Mouse (Mus musculus): ENCODE results near the gene Abhd13. TPM values are rescaled to one million over a fixed set of nuclear protein-coding genes. Genes with fewer than 3 reads are reported as not detected.

The Abhd13 gene
- total RNA-seq (2021): 10 to 100 TPM; 16.4 to 16.6 TPM
- long read RNA-seq, experiment 1, full-length matches to known transcripts: 20 of 20 reads
- long read RNA-seq, experiment 1, partial matches to known transcripts: 0 of 20 reads
- long read RNA-seq, experiment 1, other reads (novel, unspliced or antisense): 0 of 20 reads
- long read RNA-seq, experiment 2, full-length matches to known transcripts: 17 of 17 reads
- long read RNA-seq, experiment 2, partial matches to known transcripts: 0 of 17 reads
- long read RNA-seq, experiment 2, other reads (novel, unspliced or antisense): 0 of 17 reads

DNA sequence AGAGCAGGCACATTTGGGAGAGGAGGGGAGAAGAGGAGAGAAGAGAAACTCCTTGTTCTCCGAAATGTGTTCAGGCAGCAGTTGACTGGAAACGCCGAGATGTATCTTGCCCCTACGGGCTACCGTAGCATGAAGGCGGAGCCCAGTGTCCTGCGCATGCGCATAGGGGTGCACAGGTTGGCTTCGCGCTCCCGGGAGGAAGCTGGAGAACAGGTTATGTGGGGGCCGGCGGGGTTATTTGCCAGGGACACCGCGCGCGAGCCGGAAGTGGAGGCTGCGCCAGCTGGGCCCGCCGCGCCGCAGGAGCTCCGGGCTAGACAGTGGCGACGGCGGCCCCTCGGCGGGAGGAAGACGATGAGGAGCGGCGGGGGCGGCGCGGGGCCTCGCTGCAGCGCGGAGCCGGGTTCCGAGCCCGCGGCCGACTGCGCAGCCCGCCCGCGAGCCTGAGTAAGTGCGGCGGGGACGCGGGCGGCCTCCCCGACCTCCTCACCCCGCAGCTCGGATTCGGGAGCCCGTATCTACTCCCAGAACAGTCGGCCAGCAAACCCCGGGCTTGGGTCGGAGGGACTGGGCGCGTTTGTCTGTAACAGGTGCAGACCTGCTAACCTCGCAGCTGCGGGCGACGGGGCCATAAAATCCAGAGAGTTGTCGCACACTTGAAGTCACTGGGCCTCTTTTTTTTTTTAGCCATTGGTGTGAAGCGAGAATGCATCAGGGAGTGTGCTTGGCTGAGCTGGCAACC is at the start of gene Abhd13, which contains the start of gene Lig4:
Abhd13 (plus strand) TSS at position 135 of the 742 bp plus-strand sequence.
Lig4 (minus strand) TSS at position 114 of the 742 bp plus-strand sequence.
- peak; percentile 98 to 99 for DNase-seq
- intact Hi-C loops (cut with DNase I): loop anchor here (5.0 kb wide), 2 partner anchors 255 to 325 kb away; no protein-coding TSS in a partner anchor

DNA sequence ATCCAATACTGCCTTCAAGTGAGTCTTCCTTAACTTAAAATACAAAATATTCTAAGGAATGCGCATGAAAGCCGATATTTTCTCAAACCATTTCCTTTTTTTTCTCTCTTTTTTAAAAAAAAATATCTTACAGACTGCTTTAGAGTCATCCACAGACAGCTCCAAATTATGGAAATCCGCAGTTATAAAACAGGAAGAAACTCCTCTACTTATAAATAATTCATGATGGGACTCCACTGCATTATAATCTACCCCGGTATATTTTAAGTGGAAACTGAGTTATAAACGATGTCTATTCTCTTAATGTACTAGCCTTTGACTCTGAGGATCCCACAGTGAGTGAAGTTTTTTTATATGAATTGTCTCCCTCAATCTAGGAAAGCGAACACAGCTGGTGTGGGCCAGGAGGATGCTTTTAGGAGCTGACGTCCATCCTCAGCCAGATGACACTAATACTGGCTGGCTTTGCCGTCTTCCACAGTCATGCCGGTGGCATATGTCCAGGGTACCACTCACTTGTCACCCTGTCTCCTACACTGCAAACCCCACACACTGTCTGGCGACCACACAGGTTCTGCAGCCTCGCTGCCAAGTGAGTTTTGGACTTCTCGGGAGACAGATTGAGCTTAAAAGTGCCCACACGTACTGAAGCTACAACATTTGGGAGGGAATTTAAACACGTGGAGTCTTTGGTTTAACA is 47.6 kb upstream of the Abhd13 start:
- intact Hi-C loops (cut with DNase I): no loop called here
- DNase-seq: no peak

DNA sequence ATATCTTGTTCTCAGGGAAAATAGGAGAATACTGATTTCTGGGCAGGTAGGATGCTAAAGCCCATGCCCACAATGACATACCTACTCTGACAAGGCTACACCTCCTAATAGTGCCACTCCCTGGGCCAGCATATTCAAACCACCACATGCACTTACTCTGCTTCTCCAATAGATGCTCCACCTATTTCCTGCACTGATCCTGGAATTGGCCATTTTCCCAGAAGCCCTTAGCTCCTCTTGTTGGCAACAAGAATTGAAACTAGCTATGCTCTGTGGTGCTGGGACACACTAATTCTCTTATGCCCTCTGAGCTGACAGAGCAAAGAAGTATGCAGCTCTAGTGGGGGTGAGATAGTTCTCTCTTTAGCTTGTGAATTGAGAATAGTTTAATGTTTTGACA is 44.8 kb upstream of the Abhd13 start:
- intact Hi-C loops (cut with DNase I): no loop called here
- peak in 1 of 2 experiments; percentile 7 for DNase-seq

DNA sequence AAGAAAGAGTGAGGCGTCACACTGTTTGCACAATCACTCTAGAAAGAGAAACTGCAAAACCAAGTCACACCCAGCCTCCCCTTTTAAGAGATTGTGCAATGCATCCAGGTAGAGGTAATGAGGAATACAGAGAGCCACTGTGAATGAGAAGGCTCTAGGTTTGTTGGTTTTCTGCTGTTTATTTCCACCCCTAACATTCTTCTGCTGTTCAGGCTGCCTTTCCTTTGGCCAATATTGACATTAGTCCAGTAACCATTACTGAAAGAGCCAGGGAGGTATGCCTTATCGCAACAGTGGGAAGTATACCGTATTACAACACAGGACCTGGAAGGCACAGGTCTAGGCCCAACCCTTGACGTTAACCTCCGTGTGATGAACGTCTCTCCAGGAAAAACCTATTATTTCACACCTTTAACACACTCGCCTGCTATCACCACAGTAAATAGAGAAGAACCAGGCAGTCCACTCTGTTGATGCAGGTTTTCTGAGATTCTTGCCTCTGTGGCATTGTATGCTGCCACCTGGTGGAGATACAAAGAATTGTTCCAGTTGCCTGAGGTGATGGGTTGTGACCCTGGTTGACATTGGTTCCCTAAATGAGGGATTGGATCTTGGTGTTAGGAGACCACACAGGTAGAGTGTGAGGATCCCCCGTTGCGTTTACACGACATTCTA is 42.5 kb upstream of the Abhd13 start:
- intact Hi-C loops (cut with DNase I): loop anchor here (1.0 to 5.0 kb wide), 2 partner anchors 588 to 702 kb away; no protein-coding TSS in a partner anchor
- DNase-seq: peak; percentile 11 to 39

DNA sequence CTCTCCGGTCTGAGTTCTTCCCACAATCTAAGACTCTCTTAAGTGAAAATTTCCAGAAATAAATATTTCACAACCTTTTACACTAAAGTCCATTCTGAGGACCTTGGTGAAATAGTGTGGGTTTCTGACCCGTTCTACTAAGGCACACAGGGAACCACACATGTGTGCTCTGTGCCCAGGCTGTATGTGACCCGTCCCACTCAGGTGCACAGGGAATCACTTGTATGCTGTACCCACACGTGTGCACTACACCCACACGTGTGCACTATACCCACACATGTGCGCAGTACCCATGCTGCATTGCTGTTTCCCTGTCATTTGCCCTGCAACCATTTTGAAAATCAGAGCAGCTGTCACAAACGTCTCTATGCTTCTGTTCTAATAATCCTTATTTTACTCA is 41.9 kb upstream of the Abhd13 start:
- no peak for DNase-seq
- intact Hi-C loops (cut with DNase I): loop anchor here (1.0 to 5.0 kb wide), 2 partner anchors 588 to 702 kb away; no protein-coding TSS in a partner anchor

DNA sequence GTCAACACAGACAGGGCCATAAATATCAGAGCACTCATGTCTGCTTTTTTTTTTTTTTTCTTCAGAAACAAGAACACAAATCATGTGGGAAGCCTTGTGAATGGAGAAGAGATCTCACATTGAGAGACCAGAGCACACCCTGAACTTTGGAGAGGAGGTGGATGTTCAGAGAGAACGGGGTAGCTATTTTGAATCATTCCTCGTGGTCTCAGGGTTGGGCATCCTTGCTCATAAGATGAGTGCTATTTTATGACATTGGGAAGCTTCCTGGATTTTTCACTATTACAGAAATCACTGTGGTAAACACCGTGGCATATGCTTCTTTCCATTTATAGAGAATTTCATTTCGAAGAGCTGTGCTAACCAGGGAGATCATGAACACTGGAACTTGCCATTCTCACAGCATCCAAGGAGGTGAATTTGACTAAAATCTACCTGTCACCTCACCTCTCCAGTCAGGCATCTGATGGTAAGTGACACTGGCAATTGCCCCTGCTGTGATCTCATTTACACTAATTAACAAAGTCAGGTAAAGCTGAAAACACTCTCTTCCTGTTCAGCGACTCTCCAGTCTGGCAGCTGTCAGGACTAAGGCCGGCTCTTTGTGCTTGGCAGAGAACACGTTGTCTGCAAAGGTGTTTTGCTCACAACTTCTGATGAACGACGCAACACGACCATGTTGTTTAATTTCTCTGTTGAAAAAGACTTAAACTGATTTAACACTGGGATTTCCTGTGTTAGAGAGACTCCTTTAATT is 28.2 kb upstream of the Abhd13 start:
- DNase-seq: no peak
- intact Hi-C loops (cut with DNase I): no loop called here

DNA sequence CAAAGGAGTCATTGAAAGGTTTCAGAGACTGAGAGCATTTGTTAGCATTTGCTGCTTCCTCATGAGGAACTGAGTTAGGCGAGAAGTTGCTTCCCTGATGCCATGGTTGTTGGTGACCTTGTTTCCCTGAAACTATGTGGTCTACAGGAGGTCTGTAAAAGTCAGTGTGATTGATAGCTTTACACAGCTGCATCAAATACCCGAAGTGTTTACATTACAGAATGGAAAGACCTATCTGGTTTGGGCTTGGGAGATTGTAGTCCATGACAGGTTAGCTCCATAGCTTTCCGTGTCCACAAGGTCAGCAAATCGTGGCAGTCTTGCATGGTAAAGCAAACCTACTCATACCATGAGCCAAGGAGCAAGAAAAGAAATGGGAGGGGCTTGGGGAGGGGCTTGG is 19.2 kb upstream of the Abhd13 start:
- intact Hi-C loops (cut with DNase I): no loop called here
- no peak for DNase-seq

DNA sequence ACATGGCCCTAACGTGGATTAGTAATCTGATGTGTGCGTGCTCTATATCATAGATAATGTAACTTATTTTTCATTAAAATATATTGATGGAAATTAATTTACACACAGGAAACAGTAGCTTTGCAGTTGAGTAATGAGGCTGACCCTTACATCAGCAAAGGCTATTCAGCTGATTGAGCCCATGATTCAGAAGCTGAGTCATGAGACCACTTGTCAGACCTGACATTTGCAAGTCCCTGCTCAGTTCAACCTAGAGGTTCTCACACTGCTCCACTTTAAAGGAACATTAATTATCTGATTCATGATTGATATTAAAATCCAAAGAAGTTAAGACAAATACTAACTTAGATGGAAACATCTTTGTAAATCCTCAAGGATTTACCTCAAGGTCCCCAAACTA is 17.6 kb upstream of the Abhd13 start:
- no peak for DNase-seq
- intact Hi-C loops (cut with DNase I): no loop called here

DNA sequence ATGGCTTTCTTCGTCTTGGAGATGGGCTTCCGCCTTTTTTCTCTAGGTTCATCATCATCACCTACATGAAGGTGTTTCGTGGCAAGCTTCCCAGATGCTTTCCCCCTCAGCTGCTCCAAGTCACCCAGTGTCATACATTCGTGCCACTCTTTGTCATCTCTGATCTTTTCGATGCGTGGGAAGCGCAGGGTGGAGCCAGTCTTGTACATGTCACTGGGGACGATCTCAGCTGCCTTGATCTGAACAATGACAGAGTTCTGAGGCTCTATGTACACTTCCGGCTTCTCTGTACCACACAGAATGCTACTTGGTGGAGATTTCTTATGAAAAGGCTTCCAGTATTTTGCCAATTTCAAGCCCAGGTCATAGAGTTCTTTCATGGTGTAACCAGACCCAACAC is 5.6 kb upstream of the Abhd13 start:
- intact Hi-C loops (cut with DNase I): no loop called here
- DNase-seq: no peak

DNA sequence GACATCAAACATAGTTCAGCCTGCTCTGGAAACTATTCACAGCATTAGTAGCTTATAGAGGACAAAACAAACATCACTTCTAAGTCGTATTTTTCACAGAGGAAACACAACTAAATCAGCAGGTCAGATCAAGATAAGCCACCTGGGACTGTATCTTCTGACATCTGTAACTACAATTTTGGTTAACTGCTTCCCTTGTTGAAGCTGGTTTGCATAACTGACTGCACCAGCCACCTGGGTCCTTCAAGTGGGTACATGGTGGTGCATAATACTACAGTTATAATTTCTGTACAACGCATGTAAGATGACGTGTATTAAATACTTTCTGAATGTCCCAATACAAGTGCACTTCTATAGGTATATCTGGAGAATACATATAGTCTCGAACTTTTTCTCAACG is 2.2 kb upstream of the Abhd13 start:
- intact Hi-C loops (cut with DNase I): loop anchor here (5.0 kb wide), 2 partner anchors 257 to 327 kb away; no protein-coding TSS in a partner anchor
- no peak for DNase-seq

DNA sequence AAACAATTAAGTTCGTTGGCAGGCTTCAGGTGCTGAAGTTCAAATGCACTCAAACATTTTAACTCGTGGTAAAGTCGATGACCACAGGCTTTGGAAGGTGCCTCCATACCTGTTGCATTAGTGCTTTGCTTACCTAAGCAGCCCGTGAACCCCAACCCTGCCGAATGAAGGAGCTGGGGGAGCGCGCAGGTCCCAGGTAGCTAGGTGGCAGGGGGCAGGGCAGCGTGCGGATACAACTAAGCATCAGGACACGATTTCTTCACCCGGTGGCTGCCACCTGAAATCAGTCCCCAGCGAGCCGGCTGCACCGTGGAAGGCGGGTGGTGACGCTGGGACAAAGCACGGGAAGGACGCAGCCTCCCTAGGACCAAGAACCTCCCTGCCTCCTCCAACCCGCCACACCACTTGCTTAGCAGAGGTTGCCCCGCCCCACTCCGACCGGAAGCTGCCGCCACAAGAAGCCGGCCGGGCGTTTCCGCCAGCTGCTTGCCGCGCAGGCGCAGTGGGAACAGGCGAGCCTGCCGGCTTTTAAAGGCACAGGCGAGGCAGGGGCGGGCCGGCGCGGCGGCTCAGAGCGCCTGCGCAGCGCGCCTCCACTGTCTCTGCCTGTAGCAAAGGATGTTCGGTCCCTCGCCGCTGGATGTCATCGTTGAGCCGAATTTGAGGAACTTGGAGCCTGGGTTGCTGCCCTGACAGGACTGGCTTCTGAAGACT is 1.5 kb upstream of the Abhd13 start:
- DNase-seq: peak; percentile 98 to 99
- intact Hi-C loops (cut with DNase I): loop anchor here (1.0 to 5.0 kb wide), 3 partner anchors 256 to 426 kb away; no protein-coding TSS in a partner anchor

DNA sequence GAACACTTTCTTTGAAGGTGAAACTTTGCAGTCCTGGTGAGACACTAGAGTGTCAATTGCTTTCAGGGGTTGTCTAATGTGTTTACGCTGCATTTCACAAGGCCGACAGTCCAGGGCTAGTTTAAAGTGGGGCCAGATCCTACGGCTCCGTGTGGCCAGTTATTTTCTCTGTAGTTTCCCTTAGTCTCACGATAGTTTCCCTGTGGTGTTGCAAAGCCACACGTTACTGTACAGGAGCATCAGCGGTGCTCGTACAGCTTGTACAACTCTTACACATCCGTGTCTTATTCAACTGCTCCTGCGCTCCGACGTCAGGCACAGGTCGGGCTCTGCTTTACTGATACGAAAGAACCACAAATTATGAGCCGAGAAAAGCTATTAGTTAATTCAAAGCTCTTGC is 491 bp upstream of the Abhd13 start:
- intact Hi-C loops (cut with DNase I): loop anchor here (5.0 kb wide), 2 partner anchors 255 to 325 kb away; no protein-coding TSS in a partner anchor

DNA sequence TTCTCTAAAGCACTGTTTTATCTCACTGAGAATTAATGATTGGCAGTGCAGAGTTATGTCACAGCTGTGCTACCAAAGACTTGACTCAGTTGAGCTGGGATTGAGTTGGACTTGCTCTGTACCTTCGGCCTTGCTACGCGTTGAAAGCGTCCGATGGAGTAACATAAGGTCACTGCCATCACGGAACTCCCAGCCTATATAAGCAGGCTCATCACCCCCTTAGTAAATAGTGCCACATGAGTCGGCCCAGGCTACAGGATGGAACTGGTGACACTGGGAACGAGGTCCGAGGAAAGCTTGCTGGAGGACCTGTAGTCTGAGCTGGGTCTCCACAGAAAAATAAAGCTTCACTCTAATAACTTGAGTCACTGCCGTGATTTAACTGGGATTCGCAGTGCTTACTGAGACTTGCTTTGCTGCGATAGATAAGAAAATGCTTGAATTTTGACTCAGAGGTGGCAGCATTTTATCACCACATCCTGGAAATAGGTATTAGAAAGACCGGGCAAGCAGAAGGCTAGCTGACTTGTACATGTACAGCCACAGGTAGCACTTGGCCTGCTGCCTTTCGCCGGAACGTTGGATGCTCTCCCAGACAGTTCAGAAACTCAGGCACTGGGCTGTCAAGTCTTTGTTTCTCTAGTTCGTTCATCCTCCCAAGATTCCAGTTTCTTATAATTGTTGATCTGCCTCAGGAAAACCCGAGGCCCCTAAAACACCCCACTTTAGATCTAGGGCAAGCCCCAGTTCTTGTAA is 1.1 kb downstream of the Abhd13 start:
- DNase-seq: peak; percentile 6 to 10

More for the DNA sequence above, 491 bp upstream of the Abhd13 start:
- peak in 1 of 2 experiments; percentile 5 for DNase-seq

DNA sequence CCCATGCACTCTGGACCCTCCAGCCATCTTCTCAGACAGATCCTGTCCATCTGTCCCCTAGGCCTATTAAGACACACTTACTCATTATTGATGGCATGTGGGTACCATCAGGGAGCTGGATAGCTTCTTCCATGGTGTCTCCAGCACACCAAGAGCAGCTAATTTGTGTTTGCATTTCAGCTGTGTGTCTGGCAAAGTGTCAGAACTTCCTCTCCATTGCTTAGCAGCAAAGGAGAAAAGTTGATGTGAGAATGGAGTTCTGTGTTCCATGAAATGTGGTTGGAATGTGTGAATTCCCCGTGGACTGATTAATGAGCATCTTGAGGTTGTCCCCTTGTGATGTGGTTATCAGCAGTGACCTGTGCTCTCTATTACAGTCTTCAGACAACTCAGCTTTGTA is 2.2 kb downstream of the Abhd13 start:
- intact Hi-C loops (cut with DNase I): loop anchor here (5.0 kb wide), 2 partner anchors 253 to 323 kb away; no protein-coding TSS in a partner anchor
- no peak for DNase-seq

More for the DNA sequence above, 1.1 kb downstream of the Abhd13 start:
- intact Hi-C loops (cut with DNase I): loop anchor here (5.0 kb wide), 2 partner anchors 254 to 324 kb away; no protein-coding TSS in a partner anchor

DNA sequence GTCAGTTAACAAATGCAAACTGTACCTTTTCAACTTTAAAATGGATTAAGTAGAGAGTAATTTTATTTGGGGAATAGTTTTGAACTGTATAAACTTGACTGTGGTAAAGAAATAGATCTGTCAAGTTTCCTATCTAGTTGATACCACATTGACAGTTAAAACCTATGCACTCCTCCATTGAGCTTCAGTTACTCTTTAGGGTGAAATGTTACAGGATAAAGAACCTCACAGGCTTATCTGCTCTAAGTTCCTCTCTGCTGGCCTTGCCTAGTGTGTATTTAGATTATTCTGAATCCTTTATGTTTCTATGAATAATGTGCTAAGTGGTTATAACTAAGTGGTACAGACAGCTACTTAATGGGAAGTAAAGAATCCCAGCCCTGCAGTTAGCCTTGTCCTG is 2.7 kb downstream of the Abhd13 start:
- intact Hi-C loops (cut with DNase I): no loop called here
- DNase-seq: no peak

DNA sequence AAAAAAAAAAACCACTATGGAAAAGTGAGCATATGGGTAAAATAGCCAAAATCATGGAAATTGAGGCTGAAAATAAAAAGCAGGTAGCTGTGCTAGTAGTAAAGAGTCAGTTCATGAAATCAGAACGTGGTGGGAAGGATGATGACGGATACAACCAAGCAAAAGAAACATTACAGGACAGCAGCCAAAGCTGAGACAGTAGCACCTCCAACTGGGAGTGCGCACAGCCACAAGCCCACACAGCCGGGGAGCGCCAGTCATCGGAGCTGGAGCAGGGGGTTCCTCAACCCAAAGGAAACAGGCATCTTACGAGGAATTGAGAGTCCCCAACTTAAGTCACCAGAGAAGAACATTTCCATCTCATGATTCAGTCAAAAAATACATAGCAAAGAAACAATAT is 26.6 kb downstream of the Abhd13 start:
- no peak for DNase-seq
- intact Hi-C loops (cut with DNase I): no loop called here

DNA sequence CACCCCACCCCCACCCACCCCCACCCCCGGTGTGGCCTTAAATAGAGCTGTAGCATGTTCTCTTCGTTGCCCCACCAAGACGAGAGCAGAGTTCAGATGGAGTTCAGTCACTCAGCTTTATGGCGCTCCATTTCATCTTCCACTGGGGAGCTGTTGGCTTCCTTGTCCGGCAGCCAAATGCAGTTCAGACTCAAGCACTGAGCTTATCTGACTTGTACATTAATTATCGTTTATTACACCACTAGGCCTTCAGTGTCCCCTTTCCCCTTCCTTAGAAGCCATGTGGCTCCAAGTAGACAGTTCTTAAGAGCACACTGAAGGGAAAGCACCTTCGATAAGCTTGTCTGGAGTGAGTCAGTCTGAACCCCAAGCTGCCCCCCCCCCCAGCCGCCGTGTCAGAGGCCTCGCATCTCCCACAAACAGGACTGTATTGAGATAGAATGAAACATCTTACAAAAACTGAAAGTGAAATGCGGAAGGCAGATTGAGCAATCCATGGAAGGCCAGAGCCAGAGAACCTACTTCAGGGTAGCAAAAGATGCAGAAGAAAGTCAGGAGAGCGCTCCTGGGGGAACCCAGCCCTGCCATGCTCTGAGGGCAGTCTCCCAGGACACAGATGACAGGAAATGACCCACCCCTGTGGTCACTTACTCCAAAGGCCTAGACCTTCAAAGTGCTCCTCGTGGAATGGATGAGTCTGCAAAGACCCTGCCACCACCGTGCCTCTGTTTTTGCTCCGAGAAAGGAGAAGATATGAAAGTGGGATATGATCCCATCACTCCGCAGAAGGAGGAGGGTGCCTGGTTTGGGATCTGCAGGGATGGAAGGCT is 28.9 kb downstream of the Abhd13 start, which contains the start of gene Tnfsf13b:
Tnfsf13b (plus strand) TSS at position 312 of the 830 bp plus-strand sequence.
- intact Hi-C loops (cut with DNase I): no loop called here
- DNase-seq: peak; percentile 4 to 5

Data from heart, postnatal 14 days (tissue).